Mouse (Mus musculus) adrenal gland, adult 2 months (tissue): ENCODE data around the gene Lims1. TPM values are rescaled to one million over a fixed set of nuclear protein-coding genes. Genes with fewer than 3 reads are reported as not detected.

Source experiments
- DNase-seq: peaks from one replicate; pipeline ENCODE4 v3.0.0; 2021
- polyA plus RNA-seq: library from polyadenylated mRNA; depleted of rRNA; stranded (reverse); fragments of >200 nt; gene quantifications from 2 replicates; pipeline ENCODE4 v1.2.3, GENCODE M21; 2012
- total RNA-seq, 2 experiments: library from RNA; stranded (reverse); gene quantifications; 2 replicates each; pipeline ENCODE4 v1.2.3; 2021

Gene Lims1
- total and polyA plus RNA-seq, 3 experiments, result 2.6 to 50.6 (median 41.4) TPM

- DNase-seq, result no peak
Observed at GRCm38 (mm10) chr10:58383761-58384160, 60.5 kb downstream of the Lims1 start.

- DNase-seq, result no peak
Observed at GRCm38 (mm10) chr10:58385629-58386028, 62.4 kb downstream of the Lims1 start.

- no peak for DNase-seq
Observed at GRCm38 (mm10) chr10:58386997-58387396, 63.7 kb downstream of the Lims1 start.

- no peak for DNase-seq
Observed at GRCm38 (mm10) chr10:58388648-58389047, 65.4 kb downstream of the Lims1 start.

- no peak for DNase-seq
Observed at GRCm38 (mm10) chr10:58389151-58389550, 65.9 kb downstream of the Lims1 start.

GRCm38 (mm10) chr10:58392435-58392834, 69.2 kb downstream of the Lims1 start:
- DNase-seq, result no peak

- no peak for DNase-seq
Observed at GRCm38 (mm10) chr10:58393026-58394014, 70.1 kb downstream of the Lims1 start.

GRCm38 (mm10) chr10:58394170-58394569, 70.9 kb downstream of the Lims1 start:
- DNase-seq, result peak; percentile 89

- no peak for DNase-seq
Observed at GRCm38 (mm10) chr10:58395315-58395714, 72.0 kb downstream of the Lims1 start.

GRCm38 (mm10) chr10:58395723-58396122, 72.5 kb downstream of the Lims1 start:
- no peak for DNase-seq

GRCm38 (mm10) chr10:58396600-58396999, 73.3 kb downstream of the Lims1 start:
- DNase-seq, result peak; percentile 54

GRCm38 (mm10) chr10:58398941-58399340, 75.7 kb downstream of the Lims1 start:
- DNase-seq, result no peak

GRCm38 (mm10) chr10:58401838-58402237, 78.6 kb downstream of the Lims1 start:
- peak; percentile 15 for DNase-seq

- DNase-seq, result no peak
Observed at GRCm38 (mm10) chr10:58404639-58405038, 81.4 kb downstream of the Lims1 start.

GRCm38 (mm10) chr10:58405285-58405948, 82.2 kb downstream of the Lims1 start:
- DNase-seq, result no peak

- peak; percentile 41 for DNase-seq
Observed at GRCm38 (mm10) chr10:58405949-58406305, 82.7 kb downstream of the Lims1 start.

GRCm38 (mm10) chr10:58412331-58412730, 89.1 kb downstream of the Lims1 start:
- no peak for DNase-seq

- no peak for DNase-seq
Observed at GRCm38 (mm10) chr10:58412852-58413251, 89.6 kb downstream of the Lims1 start.

GRCm38 (mm10) chr10:58416702-58417101, 93.4 kb downstream of the Lims1 start:
- DNase-seq, result no peak

- DNase-seq, result no peak
Observed at GRCm38 (mm10) chr10:58418290-58418971, 95.2 kb downstream of the Lims1 start.

- no peak for DNase-seq
Observed at GRCm38 (mm10) chr10:58427930-58428329, 104.7 kb downstream of the Lims1 start.

- DNase-seq, result no peak
Observed at GRCm38 (mm10) chr10:58445850-58446249, 122.6 kb downstream of the Lims1 start.
